Mouse (Mus musculus): ENCODE data around the gene Polr3gl. TPM values are rescaled to one million over a fixed set of nuclear protein-coding genes. Genes with fewer than 3 reads are reported as not detected.
A peak's percentile ranks its signal among the peaks of the same experiment; 100 is the strongest.

The Polr3gl gene
- total RNA-seq, 2 experiments from 2014 or later = 32.1 to 34.4 TPM

GRCm38 (mm10) chr3:96563911-96564632, 29.9 kb downstream of the Polr3gl start:
- Histone ChIP-seq H3K4me3 (no peak overlapping the region), H3K27ac (peak overlapping the region; percentile 77)
- no peak for TF ChIP-seq CTCF (conservative IDR thresholded peaks at IDR 0.05)
- no peak for DNase-seq (ENCODE audit: low spot score in 2 of 2)

GRCm38 (mm10) chr3:96563267-96563666, 30.7 kb downstream of the Polr3gl start:
- DNase-seq (ENCODE audit: low spot score in 2 of 2) = no peak
- Histone ChIP-seq H3K4me3 (no peak overlapping the region), H3K27ac (peak overlapping the region; percentile 3; the same call in 1 of the 2 replicates)
- TF ChIP-seq CTCF (conservative IDR thresholded peaks at IDR 0.05) = no peak

DNA sequence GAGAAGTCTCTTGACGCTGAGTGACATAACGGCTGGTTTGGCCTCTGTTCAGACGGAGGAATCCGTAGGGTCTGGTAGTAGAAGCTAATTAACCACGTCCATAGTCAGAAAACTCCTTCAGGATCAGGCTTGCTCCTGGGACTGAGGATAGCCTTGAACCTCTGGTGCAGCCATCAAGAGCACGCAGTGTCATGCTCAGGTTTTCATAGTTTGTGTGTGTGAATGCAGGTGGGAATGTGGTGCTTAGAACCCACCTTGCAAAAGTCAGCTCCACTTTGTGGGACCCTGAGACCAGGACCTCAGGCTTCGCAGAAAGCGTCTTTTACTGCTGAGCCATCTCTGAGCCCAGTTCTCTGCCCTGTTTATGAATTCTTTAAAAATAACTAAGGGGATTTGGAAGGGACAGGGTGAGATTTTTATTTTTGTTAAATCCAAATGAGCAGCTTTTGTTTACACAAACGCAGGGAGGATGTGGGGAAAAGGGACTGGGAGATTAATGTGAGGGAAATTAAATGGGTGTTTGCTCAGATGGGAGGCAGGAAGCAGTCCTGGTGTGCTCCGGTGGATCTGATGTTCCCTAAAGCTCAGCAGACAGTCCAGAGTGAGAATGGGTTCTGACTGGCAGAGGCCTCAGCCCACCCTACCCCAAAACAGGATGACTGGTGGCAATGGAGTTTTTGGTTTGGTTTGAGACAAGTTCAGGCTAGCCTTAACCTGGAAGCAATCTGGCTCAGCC, 31.9 kb downstream of the Polr3gl start:
- Histone ChIP-seq H3K4me3 (peak overlapping the region; percentile 66; the same call in 1 of the 2 replicates), H3K27ac (peak overlapping the region; percentile 62)
- no peak for DNase-seq (ENCODE audit: low spot score in 2 of 2)
- no peak for TF ChIP-seq CTCF (conservative IDR thresholded peaks at IDR 0.05)

- Histone ChIP-seq H3K27ac (peak overlapping the region; percentile 62; the same call in 1 of the 2 replicates), H3K4me3 (peak overlapping the region; percentile 66)
- DNase-seq (ENCODE audit: low spot score in 2 of 2) = no peak
- no peak for TF ChIP-seq CTCF (conservative IDR thresholded peaks at IDR 0.05)
These were observed 32.9 kb downstream of the Polr3gl start for GRCm38 (mm10) chr3:96560881-96561668.

- Histone ChIP-seq H3K27ac (peak overlapping the region; percentile 62; the same call in 1 of the 2 replicates), H3K4me3 (peak overlapping the region; percentile 66)
- TF ChIP-seq CTCF (conservative IDR thresholded peaks at IDR 0.05) = no peak
- no peak for DNase-seq (ENCODE audit: low spot score in 2 of 2)
These were observed 33.8 kb downstream of the Polr3gl start for GRCm38 (mm10) chr3:96559911-96560850.

- TF ChIP-seq CTCF (conservative IDR thresholded peaks at IDR 0.05) = no peak
These were observed 34.5 kb downstream of the Polr3gl start for GRCm38 (mm10) chr3:96559398-96559910.

GRCm38 (mm10) chr3:96558668-96559196, 35.2 kb downstream of the Polr3gl start:
- TF ChIP-seq CTCF (conservative IDR thresholded peaks at IDR 0.05) = no peak
- peak overlapping the region; percentile 82 for H3K27ac ChIP-seq

More at GRCm38 (mm10) chr3:96559398-96559910, 34.5 kb downstream of the Polr3gl start:
- Histone ChIP-seq H3K4me3 (peak overlapping the region; percentile 66), H3K27ac (peak overlapping the region; percentile 82)
- DNase-seq (ENCODE audit: low spot score in 2 of 2) = no peak

GRCm38 (mm10) chr3:96558159-96558558, 35.8 kb downstream of the Polr3gl start:
- TF ChIP-seq CTCF (conservative IDR thresholded peaks at IDR 0.05) = no peak
- peak overlapping the region; percentile 66 for H3K4me3 ChIP-seq
- DNase-seq (ENCODE audit: low spot score in 2 of 2) = no peak
- peak overlapping the region; percentile 82 for H3K27ac ChIP-seq

More at GRCm38 (mm10) chr3:96558668-96559196, 35.2 kb downstream of the Polr3gl start:
- DNase-seq (ENCODE audit: low spot score in 2 of 2) = no peak
- H3K4me3 ChIP-seq = peak overlapping the region; percentile 66

- DNase-seq (ENCODE audit: low spot score in 2 of 2) = peak; percentile 93 to 95
- H3K27ac ChIP-seq = peak within 1 kb of the TSS; percentile 82
- H3K4me3 ChIP-seq = peak within 1 kb of the TSS; percentile 66
- TF ChIP-seq CTCF (conservative IDR thresholded peaks at IDR 0.05) = peak; percentile 78
These were observed 36.3 kb downstream of the Polr3gl start, which contains the start of gene Txnip for GRCm38 (mm10) chr3:96557694-96558093. Txnip (plus strand) TSS chr3:96557957.

DNA sequence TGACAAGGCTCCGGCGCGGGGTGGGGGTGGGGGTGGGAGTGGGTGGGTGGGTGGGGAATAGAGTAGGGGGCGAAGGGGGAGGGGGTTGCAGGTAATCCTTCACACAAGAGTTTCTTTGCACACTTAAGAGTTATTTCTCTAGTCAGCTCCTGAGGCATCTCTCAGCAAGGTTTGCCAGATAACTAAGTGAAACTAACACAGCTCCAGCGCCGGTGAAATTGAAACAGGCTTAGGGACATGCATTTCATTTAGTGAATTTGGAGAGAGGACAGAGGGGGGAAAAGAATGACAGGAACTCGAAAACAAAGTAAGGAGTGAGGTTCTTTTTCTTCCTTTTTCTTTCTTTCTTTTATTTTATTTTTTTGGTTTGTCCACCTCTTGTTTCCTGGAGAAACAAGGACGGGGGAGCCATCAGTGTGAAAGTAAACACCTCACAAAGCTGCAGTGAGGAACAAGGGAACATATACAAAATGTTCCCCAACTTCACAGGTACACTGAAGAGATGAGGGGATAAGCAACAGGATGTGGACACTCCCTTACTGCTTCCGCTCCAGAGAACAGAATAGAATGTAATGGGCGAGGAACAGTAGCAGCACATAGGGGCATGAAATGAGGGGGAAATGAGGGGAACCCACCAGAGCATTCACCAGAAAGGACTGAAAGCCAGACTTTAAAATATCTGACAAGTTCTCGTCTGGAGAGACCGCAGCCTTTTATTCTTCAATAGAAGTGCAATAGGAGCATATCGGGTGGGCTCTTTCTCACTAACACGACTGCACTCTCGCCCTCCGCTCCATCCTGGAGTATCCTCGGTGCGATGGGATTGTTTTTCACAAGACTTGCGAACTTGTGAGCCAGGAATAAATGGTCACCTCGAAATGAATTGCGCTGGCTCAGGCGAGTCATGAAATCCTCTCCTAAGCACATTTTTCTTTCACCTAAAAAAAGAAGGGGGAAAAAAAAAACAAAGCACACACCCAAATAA, 37.0 kb downstream of the Polr3gl start:
- H3K4me3 ChIP-seq = peak overlapping the region; percentile 66
- no peak for DNase-seq (ENCODE audit: low spot score in 2 of 2)
- no peak for TF ChIP-seq CTCF (conservative IDR thresholded peaks at IDR 0.05)
- peak overlapping the region; percentile 78 for H3K27ac ChIP-seq
